Mouse (Mus musculus): Measurements from ENCODE around the gene Brinp3.

GRCm38 (mm10) chr1:146584181-146584580, 89.6 kb downstream of the Brinp3 start:
- TF ChIP-seq POLR2A (IDR thresholded peaks at IDR 0.05; ENCODE audit: control insufficient read depth, extremely low read depth, insufficient read depth, low read length, poor library complexity) (no peak), CTCF (IDR thresholded peaks at IDR 0.05; ENCODE audit: borderline replicate concordance, control insufficient read depth, extremely low read depth, insufficient read depth, low read length, poor library complexity) (no peak)

All from thymus, adult 2 months (tissue).